Mouse (Mus musculus): Measurements from ENCODE around the gene Susd4.

Susd4 gene

GRCm38 (mm10) chr1:182763716-182764461 is at the start of gene Susd4:
Gene Susd4, plus strand, starts transcription at chr1:182763860.
- DNase-seq (ENCODE audit: low read depth), result no peak

GRCm38 (mm10) chr1:182714236-182714935 is 49.3 kb upstream of the Susd4 start:
- DNase-seq (ENCODE audit: low read depth), result no peak

- no peak for DNase-seq (ENCODE audit: low read depth)
These were observed 36.1 kb upstream of the Susd4 start for GRCm38 (mm10) chr1:182727541-182727940.

- no peak for DNase-seq (ENCODE audit: low read depth)
These were observed 34.7 kb upstream of the Susd4 start for GRCm38 (mm10) chr1:182729002-182729401.

GRCm38 (mm10) chr1:182732695-182733094 is 31.0 kb upstream of the Susd4 start:
- no peak for DNase-seq (ENCODE audit: low read depth)

- no peak for DNase-seq (ENCODE audit: low read depth)
These were observed 27.8 kb upstream of the Susd4 start for GRCm38 (mm10) chr1:182735891-182736290.

GRCm38 (mm10) chr1:182747081-182747480 is 16.6 kb upstream of the Susd4 start:
- no peak for DNase-seq (ENCODE audit: low read depth)

- DNase-seq (ENCODE audit: low read depth), result no peak
These were observed 15.8 kb upstream of the Susd4 start for GRCm38 (mm10) chr1:182747834-182748233.

- no peak for DNase-seq (ENCODE audit: low read depth)
These were observed 14.6 kb upstream of the Susd4 start, which contains the start of gene Ccdc185 for GRCm38 (mm10) chr1:182749080-182749479. Gene Ccdc185, minus strand, starts transcription at chr1:182749180.

GRCm38 (mm10) chr1:182751301-182751700 is 12.4 kb upstream of the Susd4 start:
- no peak for DNase-seq (ENCODE audit: low read depth)

GRCm38 (mm10) chr1:182753694-182754093 is 10.0 kb upstream of the Susd4 start:
- DNase-seq (ENCODE audit: low read depth), result no peak

- DNase-seq (ENCODE audit: low read depth), result no peak
These were observed 8.8 kb upstream of the Susd4 start for GRCm38 (mm10) chr1:182754865-182755264.

- no peak for DNase-seq (ENCODE audit: low read depth)
These were observed 4.9 kb upstream of the Susd4 start for GRCm38 (mm10) chr1:182758783-182759182.

GRCm38 (mm10) chr1:182763191-182763715 is 407 bp upstream of the Susd4 start:
- DNase-seq (ENCODE audit: low read depth), result no peak

GRCm38 (mm10) chr1:182764541-182765281 is 1.1 kb downstream of the Susd4 start:
- no peak for DNase-seq (ENCODE audit: low read depth)

- DNase-seq (ENCODE audit: low read depth), result no peak
These were observed 11.9 kb downstream of the Susd4 start for GRCm38 (mm10) chr1:182775576-182775975.

GRCm38 (mm10) chr1:182776749-182777410 is 13.2 kb downstream of the Susd4 start:
- DNase-seq (ENCODE audit: low read depth), result no peak

GRCm38 (mm10) chr1:182778225-182778624 is 14.6 kb downstream of the Susd4 start:
- DNase-seq (ENCODE audit: low read depth), result no peak

GRCm38 (mm10) chr1:182779024-182779520 is 15.4 kb downstream of the Susd4 start:
- no peak for DNase-seq (ENCODE audit: low read depth)

GRCm38 (mm10) chr1:182783774-182784173 is 20.1 kb downstream of the Susd4 start:
- DNase-seq (ENCODE audit: low read depth), result no peak

- DNase-seq (ENCODE audit: low read depth), result no peak
These were observed 21.1 kb downstream of the Susd4 start for GRCm38 (mm10) chr1:182784784-182785183.

GRCm38 (mm10) chr1:182785504-182785903 is 21.8 kb downstream of the Susd4 start:
- DNase-seq (ENCODE audit: low read depth), result no peak
